27 mouse cellular contexts compared by ENCODE assay signal in genomic region chr2:60120681-60121080, GRCm38 (mm10).
DNase-seq lines count a peak whose midpoint lies in the region; ATAC-seq and TF ChIP-seq lines count a peak whose summit lies in the region.
"Had no signal": no experiment of that assay in that cellular context is flagged by ENCODE, and none has a peak within 500 bp of the region (broad histone marks: within the 10 kb centered on the region; RNA-seq: fewer than 3 reads in every experiment).

No protein-coding gene starts in this region.

- H3K9ac ChIP-seq in heart, embryonic 13.5 days: no peak overlapping the region
- H3K9ac ChIP-seq in MEL (ENCODE audit: control insufficient read depth, low read depth, low read length, poor library complexity, severe bottlenecking): no peak overlapping the region
- H3K9ac ChIP-seq: embryonic facial prominence, embryonic 15.5 days; liver, embryonic 14.5 days; neural tube, embryonic 12.5 days had no signal

- ATAC-seq in heart, embryonic 13.5 days (ENCODE audit: extremely low read depth, insufficient number of reproducible peaks, low FRiP score, low TSS enrichment): no peak
- ATAC-seq: forebrain, embryonic 14.5 days; inflammation-experienced regulatory T-cells, adult 6 months; Patski had no signal

- no peak for TF ChIP-seq CTCF in MEL (IDR thresholded peaks at IDR 0.05 in 2 of 3, conservative IDR thresholded peaks at IDR 0.05 in 1 of 3; ENCODE audit: control insufficient read depth in 1 of 3, insufficient read depth in 1 of 3, low read depth in 2 of 3, low read length in 3 of 3, poor library complexity in 1 of 3, severe bottlenecking in 1 of 3)
- TF ChIP-seq CTCF in bone marrow macrophage, adult 2 months (IDR thresholded peaks at IDR 0.05; ENCODE audit: low read depth, low read length): no peak

- DNase-seq in heart, adult 9 months (ENCODE audit: low spot score in 2 of 2): no peak
- DNase-seq in MEL (ENCODE audit: low read depth, low spot score): peak; percentile 56
- peak; percentile 54 for DNase-seq in splenic B cell, adult 2 months (ENCODE audit: low read depth, low spot score)
- no peak for DNase-seq in urinary bladder, adult 18-20 months (ENCODE audit: low spot score in 2 of 2)
- DNase-seq: adrenal gland, postnatal 10 days; cerebellum, adult 11-12 months; cerebellum, adult 9-11 months; gastrocnemius, postnatal 36 days; heart, postnatal 10 days; kidney, adult 11 months; layer of hippocampus, postnatal 36 days; left cerebral cortex, postnatal 4 days; liver; lung, adult 2 months; lung, postnatal 10 days; thymus, postnatal 4 days had no signal

- no peaks in the 10 kb centered on the region for H3K9me3 ChIP-seq in heart, embryonic 13.5 days
- no peaks in the 10 kb centered on the region for H3K9me3 ChIP-seq in MEL (replicated peaks; ENCODE audit: insufficient read depth, low read length)
- H3K9me3 ChIP-seq: embryonic facial prominence, embryonic 15.5 days; midbrain, embryonic 10.5 days; neural tube, embryonic 12.5 days had no signal

- WGBS in heart, embryonic 13.5 days: 80% methylated on average over 2 of the region's 2 CpGs

- H3K4me2 ChIP-seq in heart, embryonic 13.5 days: 0 out of 2 replicates have a peak overlapping the region, but pooled peaks have one; percentile 23
- H3K4me2 ChIP-seq: embryonic facial prominence, embryonic 15.5 days had no signal

- no peaks in the 10 kb centered on the region for H3K27me3 ChIP-seq in heart, embryonic 13.5 days (replicated peaks)
- peaks cover 14% of the 10 kb centered on the region in 2 experiments; a peak in 3 of 4 replicates for H3K27me3 ChIP-seq in MEL (ENCODE audit: control insufficient read depth in 1 of 2, insufficient read depth in 2 of 2, low read length in 2 of 2)
- no peaks in the 10 kb centered on the region for H3K27me3 ChIP-seq in splenic B cell, adult 2 months (ENCODE audit: control insufficient read depth, insufficient read depth, low read length, poor library complexity, severe bottlenecking)
- H3K27me3 ChIP-seq: CH12.LX; embryonic facial prominence, embryonic 15.5 days; neural tube, embryonic 12.5 days; Patski had no signal

- H3K4me1 ChIP-seq in heart, embryonic 13.5 days: peaks cover 65% of the 10 kb centered on the region
- peaks cover 0 to 3% of the 10 kb centered on the region in 2 experiments; a peak in 1 of 4 replicates for H3K4me1 ChIP-seq in MEL (ENCODE audit: control insufficient read depth in 1 of 2, insufficient read depth in 2 of 2, low read length in 2 of 2)
- H3K4me1 ChIP-seq in bone marrow macrophage, adult 2 months (ENCODE audit: control insufficient read depth, insufficient read depth, low read length): peaks cover 19% of the 10 kb centered on the region

- no peaks in the 10 kb centered on the region for H3K79me2 ChIP-seq in MEL (ENCODE audit: control insufficient read depth, insufficient read depth, low read length, poor library complexity)

- TF ChIP-seq POLR2A in MEL (IDR thresholded peaks at IDR 0.05; ENCODE audit: control insufficient read depth in 1 of 2, insufficient read depth in 1 of 2, low read depth in 1 of 2, low read length in 2 of 2, poor library complexity in 1 of 2): no peak
- no peak for TF ChIP-seq POLR2A in bone marrow macrophage, adult 2 months (IDR thresholded peaks at IDR 0.05; ENCODE audit: borderline replicate concordance, low read depth, low read length)

- no peak for TF ChIP-seq RAD21 in MEL (IDR thresholded peaks at IDR 0.05; ENCODE audit: low read depth, low read length)

- H3K27ac ChIP-seq in heart, embryonic 13.5 days (replicated peaks): 0 out of 2 replicates have a peak overlapping the region, but pooled peaks have one; percentile 25
- no peak overlapping the region for H3K27ac ChIP-seq in MEL (ENCODE audit: control insufficient read depth, low read depth, low read length)
- peak overlapping the region; percentile 55 for H3K27ac ChIP-seq in bone marrow macrophage, adult 2 months (ENCODE audit: insufficient read depth, low read depth, low read length)
- H3K27ac ChIP-seq: embryonic facial prominence, embryonic 15.5 days; liver, embryonic 14.5 days; midbrain, embryonic 10.5 days; neural tube, embryonic 12.5 days had no signal

- TF ChIP-seq EP300 in MEL (IDR thresholded peaks at IDR 0.05; ENCODE audit: low read depth in 1 of 2, low read length in 2 of 2): no peak

- no peaks in the 10 kb centered on the region for H3K36me3 ChIP-seq in heart, embryonic 13.5 days
- H3K36me3 ChIP-seq in MEL (ENCODE audit: control insufficient read depth in 1 of 2, insufficient read depth in 2 of 2, low read length in 2 of 2): peaks cover 0 to 2% of the 10 kb centered on the region in 2 experiments; a peak in 1 of 4 replicates
- no peaks in the 10 kb centered on the region for H3K36me3 ChIP-seq in splenic B cell, adult 2 months (ENCODE audit: control insufficient read depth, insufficient read depth, low read length, poor library complexity, severe bottlenecking)
- H3K36me3 ChIP-seq: embryonic facial prominence, embryonic 15.5 days; neural tube, embryonic 12.5 days had no signal

- H3K4me3 ChIP-seq in heart, embryonic 13.5 days: no peak overlapping the region
- no peak overlapping the region for H3K4me3 ChIP-seq in MEL (ENCODE audit: control insufficient read depth in 1 of 2, insufficient read depth in 1 of 2, low read depth in 2 of 2, low read length in 2 of 2)
- no peak overlapping the region for H3K4me3 ChIP-seq in bone marrow macrophage, adult 2 months (ENCODE audit: insufficient read depth, low read length)
- H3K4me3 ChIP-seq: embryonic facial prominence, embryonic 15.5 days; midbrain, embryonic 10.5 days; myocyte; neural tube, embryonic 12.5 days had no signal

TF ChIP-seq in MEL, 35 proteins besides CTCF, POLR2A, EP300 and RAD21:
- TF ChIP-seq MXI1 (IDR thresholded peaks at IDR 0.05; ENCODE audit: low read depth, low read length): no peak
- no peak for TF ChIP-seq POLR2AphosphoS2 (IDR thresholded peaks at IDR 0.05; ENCODE audit: low read length)
- TF ChIP-seq UBTF (IDR thresholded peaks at IDR 0.05; ENCODE audit: borderline replicate concordance, insufficient read depth, low read depth, low read length): no peak
- no peak for TF ChIP-seq BHLHE40 (IDR thresholded peaks at IDR 0.05; ENCODE audit: borderline replicate concordance, low read depth, low read length)
- no peak for TF ChIP-seq RCOR1 (IDR thresholded peaks at IDR 0.05; ENCODE audit: low read depth, low read length)
- no peak for TF ChIP-seq GABPA (IDR thresholded peaks at IDR 0.05; ENCODE audit: low read depth, low read length)
- no peak for TF ChIP-seq USF2 (IDR thresholded peaks at IDR 0.05; ENCODE audit: borderline replicate concordance in 1 of 2, insufficient read depth in 1 of 2, low read depth in 1 of 2, low read length in 2 of 2)
TF ChIP-seq in MEL: peak in this region for 0.

Comparison
In these comparisons a context has a peak if more than half of its experiments do, and no peak if none do; other contexts are left out.
1. DNase-seq: peak in MEL (single experiment) and splenic B cell, adult 2 months (single experiment); none in heart, adult 9 months (0 of 2) and urinary bladder, adult 18-20 months (0 of 2).